Mouse (Mus musculus) urinary bladder, postnatal 10 days (tissue): ENCODE measurements around the gene Rpl10a.
A peak's percentile ranks its signal among the peaks of the same experiment; 100 is the strongest.

ENCODE experiments used
- DNase-seq: peaks from one replicate; pipeline ENCODE4 v3.0.0; 2022; ENCODE audit warnings: low spot score

Gene Rpl10a

DNA sequence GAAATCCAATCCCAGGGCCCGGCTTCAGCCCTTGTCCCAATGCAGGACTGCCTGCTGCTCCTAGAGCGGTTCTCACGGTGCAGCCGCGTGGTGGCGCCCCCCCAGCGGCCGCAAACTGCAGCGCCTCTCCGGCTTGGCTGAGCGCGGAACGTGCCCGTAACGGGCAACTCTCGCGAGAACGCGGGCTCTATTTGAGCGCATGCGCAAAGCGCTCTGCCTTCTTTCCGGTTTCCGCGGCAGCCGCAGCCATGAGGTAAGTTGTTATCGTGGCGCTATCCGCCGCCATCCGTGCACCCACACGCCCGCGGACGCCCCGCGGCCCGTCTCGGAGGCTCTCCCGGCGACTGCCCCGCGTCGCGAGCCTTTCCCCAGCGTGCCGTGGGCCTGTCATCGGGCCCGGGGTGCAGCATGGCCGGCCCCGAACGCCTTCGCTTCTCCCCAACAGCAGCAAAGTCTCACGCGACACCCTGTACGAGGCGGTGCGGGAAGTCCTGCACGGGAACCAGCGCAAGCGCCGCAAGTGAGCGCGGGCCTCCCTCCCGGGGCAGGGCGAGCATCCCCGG, at the start of gene Rpl10a:
Rpl10a (plus strand) TSS at position 106 of the 563 bp plus-strand sequence.
- DNase-seq: peak; percentile 96

DNA sequence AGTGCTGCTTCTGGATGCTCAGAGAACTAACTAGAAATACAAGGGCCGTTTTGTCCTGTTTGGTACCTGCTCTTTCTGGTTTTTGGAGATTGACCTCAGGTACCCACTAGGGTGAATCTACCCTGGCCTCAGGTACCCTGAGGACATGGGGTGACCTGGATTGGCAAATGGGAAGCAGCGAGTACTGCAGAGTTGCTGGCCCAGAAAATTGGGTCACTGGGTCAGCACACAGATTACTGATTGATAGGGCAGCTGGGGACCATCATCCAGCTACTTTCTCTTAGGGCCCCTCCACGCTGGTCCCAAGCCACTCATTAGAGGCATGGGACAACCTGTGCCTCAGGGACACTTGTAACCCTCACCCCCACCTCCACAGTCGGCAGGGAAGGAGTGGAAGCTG, 49.0 kb upstream of the Rpl10a start:
- no peak for DNase-seq

DNA sequence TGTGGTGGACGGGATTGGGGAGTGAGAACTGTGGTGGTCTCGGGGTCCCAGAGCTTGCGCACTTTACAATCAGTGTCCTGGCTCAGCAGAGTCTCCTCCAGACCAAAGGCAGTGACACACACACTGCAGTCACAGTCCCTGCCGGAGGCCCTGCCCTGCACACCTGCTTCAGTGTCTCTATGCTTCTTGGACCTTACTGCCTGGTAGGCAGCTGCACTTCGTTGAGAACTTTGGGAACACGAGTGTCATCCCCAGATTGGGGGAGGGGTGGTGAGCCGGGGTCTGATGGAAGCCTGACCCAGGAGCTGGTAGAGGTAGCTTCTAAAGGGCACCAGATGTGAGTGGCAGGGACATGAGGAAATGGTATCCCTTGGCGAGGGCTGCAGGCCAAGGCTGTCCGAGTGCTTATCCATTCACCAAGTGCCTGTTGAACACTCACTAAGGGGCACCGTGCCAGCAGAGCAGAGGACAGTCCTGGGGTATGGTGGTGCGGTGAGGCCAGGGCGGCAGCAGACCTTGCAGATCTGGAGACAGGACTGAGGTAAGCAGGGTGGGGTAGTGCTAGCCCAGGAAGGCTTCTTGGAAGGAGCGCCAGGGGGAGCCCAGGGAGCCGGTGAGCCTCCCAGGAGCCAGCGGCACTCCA, 48.4 kb upstream of the Rpl10a start:
- no peak for DNase-seq

DNA sequence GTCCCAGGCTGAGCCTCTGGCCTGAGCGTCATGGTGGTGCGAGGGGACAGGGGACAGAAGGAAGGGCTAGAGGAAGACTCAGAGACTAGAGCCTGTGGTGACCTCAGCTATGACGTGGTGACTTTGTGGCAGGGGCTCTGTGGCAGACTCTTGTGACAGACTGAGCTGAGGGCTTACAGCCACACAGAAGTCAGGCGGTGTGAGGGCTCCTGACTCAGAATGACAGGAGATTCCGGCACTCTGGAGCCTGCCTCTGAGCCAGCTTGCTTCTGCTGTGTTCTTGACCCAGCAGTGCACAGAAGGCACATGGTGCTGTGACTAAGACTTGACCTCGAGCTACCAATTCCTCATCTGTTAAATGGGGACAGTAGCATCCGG, 47.9 kb upstream of the Rpl10a start:
- no peak for DNase-seq

DNA sequence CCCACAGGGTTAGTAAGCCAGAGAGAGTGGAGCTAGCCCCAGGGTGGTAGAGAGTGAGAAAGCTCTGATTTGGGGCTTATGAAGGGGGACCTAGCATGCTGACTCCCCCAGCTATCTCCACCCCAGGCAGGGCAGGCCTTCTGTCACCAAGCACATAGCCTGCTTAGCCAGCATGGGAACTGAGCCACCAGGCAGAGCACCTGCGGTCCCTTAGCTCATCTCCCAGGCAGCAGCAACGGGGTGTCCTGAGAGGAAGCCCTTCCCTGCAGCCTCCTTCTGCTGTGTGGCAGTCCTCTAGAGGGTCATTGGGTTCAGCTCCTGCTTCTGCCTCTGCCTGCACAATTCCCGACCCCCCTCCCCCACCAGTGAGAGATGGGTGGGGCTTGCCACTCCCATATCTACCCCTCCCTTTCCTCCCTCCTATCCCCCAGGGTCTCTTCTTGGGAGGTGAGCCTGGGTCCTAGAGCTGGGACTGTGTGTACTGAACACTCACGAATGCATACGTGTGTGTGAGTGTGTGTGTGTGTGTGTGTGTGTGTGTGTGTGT, 47.4 kb upstream of the Rpl10a start:
- DNase-seq: no peak

DNA sequence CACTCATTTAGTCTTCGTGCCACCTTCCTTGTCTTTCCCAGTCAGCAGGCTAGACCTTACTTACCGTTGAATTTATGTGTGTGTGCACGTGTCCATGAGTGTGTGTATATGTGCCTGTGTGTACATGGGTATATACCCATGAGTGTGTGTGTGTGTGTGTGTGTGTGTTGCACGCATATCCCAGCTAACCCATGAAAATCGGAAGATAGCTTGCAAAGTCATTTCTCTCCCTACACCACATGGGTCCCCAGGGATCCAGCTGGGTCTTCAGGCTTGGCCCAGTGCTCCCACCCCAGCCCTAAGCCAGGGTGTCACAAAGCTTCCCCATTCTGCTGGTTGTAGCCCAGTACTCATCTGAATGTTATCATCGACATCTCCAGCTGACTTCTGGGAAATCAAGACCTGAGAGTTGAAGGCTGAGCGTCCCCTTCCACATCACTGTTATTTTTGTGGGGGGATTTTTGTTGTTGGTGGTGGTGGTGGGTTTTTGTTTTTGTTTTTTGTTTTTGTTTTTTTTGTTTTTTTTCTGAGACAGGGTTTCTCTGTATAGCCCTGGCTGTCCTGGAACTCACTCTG, 46.3 kb upstream of the Rpl10a start:
- no peak for DNase-seq

DNA sequence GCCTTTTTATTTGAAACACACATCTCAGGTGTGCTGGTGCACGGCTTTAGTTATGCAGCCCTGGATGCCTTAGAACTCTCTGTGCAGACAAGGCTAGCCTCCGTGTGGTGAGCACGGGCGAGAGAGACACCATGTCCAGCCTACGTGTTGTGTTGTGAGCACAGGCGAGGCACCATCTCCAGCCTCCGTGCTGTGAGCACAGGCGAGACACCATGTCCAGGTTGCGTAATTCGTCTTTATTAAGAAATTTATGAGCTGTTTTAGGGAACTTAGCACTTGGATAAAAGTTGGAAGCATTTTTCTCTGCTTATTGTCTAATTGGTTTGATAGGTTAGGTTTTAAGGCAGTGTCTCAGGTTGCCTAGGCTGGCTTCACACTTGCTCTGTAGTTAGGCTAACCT, 45.1 kb upstream of the Rpl10a start:
- no peak for DNase-seq

DNA sequence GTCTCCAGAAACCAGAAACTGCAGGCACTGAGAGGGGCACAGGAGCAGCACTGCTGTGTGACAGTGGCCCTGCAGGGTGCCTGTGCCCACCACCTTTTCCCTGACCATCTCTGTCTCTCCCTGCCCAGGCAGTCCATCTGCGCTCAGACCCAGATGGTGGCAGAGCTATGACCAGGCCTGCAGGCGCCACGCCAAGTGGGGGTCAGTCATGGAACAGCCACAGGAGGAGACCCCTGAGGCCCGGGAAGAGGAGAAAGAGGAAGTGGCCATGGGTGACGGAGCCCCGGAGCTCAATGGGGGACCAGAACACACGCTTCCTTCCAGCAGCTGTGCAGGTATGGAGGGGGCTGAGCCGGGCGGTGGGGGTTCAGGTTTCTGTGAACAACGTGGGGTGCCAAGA, 42.1 kb upstream of the Rpl10a start:
- DNase-seq: no peak

DNA sequence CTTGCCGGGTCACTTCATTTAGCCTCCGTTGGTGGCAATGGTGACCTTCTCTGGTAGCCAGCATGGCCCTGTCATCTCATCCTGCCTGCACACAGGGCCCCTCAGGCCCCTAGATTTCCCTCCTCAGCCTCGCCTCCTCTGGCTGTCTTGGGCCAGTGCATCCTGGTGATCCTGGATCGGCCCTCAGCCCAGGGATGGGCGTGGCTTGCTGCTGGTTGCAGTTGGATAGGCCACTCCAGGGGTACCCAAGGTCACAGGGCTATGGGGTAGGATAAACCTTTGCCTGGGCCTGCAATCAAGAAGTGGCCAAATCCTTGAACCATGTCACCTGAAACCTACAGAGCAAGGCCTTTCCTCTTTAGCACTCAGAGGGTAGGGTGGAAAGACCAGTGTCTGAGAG, 41.3 kb upstream of the Rpl10a start:
- no peak for DNase-seq

DNA sequence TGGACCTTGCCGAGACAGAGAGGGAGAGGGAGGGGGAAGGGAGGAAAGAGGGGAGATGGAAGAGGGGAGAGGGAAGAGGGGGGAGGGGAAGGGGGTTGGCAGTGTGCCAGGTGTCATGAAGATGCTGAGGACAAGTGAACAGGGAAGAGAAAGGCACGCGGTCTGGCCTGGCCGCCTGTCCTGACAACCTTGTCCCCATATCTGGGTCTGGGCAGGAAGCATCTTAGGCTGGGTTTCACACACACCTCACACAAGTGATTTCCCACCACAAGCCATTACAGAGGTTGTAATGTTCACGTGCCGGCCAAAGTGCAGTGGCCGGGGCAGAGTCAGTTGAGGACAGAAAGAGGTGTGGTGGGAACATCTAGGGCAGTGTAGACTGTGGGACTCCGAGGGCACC, 40.7 kb upstream of the Rpl10a start:
- DNase-seq: no peak

DNA sequence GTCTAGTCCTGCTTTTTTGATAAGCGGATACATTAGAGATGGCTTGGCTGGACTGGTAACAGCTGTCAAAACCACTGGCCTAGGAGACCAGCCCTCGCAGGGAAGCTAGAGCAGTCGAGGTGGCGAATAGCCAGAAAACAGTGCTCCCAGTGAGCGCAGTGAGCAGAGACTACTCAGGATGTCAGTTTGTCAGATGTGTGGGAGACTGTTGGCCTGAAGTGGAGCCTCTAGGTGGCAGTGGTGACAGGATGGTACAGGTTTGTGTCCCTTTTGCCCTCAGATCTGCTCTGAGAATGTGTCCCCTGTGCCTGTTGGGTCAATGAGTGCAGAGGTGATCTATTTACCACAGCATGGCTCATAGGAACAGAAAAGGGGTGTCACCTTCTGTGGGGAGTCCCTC, 40.3 kb upstream of the Rpl10a start:
- DNase-seq: no peak

DNA sequence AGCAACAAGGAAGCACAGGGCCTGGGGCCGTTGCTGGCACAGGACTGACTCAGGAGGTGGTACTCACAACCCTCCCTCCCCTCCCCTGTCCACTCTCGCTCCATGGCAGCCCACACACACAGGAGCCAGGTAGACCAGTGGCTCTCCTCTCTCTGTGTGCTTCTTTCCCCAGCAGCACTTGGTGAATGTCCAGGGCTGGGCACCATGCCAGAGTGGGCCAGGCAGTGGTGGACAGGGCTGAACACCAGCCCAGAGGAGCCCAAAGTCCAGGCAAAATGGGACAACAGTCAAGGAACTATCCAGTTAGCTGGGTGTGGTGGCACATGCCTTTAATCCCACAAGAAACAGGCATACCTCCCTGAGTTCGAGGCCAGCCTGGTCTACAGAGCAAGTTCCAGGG, 38.0 kb upstream of the Rpl10a start:
- DNase-seq: peak; percentile 50

DNA sequence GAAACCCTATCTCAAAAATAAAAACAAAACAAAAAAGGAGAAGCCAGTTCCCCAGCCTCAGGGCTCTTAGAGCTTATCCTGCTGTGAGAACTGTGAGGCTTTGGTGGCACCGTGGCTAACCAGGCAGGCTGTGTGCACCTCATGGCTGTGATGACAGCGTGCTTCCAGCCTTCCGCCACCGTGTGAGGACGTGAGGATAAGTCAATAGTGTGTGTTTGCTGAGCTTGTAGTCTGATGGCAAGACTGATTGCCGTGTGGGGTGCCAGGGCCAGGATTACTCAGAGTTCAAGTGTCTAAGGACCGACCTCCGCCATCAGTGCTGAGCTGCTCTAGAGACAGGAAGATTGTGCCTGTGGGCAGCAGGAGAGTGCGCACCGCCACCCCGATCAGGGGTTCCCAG, 37.6 kb upstream of the Rpl10a start:
- DNase-seq: no peak

DNA sequence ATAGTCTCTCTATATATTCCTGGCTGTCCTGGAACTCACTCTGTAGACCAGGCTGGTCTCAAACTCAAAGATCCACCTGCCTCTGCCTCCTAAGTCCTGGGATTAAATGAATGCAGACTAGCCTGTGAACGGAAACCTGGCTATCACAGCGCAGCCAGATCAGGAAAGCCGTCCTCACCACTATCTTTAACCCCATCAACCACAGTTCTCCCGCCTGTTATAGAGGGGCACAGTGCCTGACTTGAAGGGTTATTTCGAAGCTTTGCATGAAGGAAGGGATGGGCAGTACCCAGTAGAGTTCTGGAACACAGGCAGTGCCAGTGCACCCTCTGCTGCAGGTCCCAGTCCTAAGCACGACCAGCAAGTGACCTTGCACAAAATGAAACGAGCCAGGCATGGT, 36.9 kb upstream of the Rpl10a start:
- DNase-seq: no peak

DNA sequence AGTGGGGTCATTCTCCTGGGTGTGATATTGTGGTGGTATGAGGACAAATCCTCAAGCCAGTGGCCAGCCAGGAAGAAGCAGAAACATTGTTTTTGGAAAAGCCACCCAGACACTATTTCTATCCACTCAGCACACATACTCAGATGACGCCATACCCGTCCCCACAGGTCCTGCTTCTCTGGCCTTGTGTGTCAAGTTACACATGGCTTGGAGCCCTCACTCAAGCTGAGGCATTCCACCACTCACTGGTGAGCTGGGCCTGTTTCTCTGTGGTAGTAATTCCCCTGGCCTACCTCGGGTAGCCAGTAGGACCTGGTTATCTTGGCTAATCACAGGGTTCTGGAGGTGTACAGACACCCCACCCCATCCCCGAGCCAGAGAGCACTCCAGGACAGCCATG, 34.6 kb upstream of the Rpl10a start:
- no peak for DNase-seq

DNA sequence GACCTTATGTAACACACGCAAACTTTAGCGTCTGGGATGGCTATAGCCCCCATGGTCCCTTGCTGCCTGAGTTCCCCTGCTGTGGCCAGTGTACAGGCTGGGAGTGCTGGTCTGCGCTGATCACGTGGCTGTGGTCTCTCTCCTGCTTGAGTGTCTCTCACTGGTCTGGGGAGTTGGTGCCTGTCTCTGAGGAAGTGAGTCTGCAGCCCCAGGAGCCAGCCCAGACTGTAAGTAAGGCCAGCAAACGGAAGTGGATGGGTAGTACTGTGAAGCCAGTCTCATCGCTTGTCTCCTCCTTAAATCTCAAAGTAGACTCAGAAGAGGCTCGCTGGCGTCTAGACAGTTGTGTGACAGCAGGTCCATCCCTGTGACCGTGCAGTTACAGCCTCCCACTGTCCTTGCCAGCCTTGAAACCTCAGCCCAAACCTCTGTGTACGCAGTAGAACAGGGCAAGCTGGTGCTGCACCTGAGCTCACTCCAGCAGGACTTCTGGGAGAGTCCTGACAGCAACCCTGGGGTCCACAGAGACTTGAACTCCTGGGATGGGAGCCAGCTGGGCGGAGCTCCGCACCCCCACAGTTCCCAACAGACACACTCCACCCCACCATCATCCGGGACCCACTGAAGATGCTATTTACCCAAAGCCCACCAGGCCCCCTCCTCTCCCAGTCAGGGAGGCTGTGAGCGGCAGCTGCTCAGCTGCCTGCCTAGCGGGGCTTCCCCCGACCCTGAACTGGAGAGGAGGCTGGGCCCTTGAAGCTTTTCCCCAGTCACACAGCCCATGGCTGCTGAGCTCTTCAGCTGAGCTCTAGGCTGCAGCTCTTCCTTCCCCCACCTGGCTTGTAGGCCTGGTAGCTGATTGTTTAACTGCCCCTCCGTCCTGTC, 33.6 kb upstream of the Rpl10a start:
- DNase-seq: no peak

DNA sequence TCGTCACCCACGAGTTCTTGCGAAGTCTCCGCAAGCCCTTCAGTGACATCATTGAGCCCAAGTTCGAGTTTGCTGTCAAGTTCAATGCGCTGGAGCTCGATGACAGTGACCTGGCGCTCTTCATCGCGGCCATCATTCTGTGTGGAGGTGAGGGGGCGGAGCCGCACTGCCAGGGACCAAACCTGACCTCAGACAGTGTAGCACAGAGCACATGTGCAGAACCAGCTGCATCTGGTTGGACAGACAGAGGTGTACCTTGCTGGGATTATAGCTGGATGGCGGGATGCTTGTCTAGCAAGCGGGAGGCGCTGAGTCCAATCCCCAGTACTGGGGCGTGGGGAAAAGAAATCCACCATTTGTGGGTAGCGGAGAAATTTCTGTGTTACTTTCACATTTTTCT, 29.4 kb upstream of the Rpl10a start:
- DNase-seq: no peak

DNA sequence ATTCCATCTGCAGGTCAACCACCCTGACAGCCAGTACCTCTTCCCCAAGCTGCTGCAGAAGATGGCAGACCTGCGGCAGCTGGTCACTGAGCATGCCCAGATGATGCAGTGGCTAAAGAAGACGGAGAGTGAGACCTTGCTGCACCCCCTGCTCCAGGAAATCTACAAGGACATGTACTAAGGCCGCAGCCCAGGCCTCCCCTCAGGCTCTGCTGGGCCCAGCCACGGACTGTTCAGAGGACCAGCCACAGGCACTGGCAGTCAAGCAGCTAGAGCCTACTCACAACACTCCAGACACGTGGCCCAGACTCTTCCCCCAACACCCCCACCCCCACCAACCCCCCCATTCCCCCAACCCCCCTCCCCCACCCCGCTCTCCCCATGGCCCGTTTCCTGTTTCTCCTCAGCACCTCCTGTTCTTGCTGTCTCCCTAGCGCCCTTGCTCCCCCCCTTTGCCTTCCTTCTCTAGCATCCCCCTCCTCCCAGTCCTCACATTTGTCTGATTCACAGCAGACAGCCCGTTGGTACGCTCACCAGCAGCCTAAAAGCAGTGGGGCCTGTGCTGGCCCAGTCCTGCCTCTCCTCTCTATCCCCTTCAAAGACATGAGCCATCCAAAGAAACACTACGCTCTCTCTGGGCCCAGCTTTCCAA, 28.5 kb upstream of the Rpl10a start:
- DNase-seq: no peak

DNA sequence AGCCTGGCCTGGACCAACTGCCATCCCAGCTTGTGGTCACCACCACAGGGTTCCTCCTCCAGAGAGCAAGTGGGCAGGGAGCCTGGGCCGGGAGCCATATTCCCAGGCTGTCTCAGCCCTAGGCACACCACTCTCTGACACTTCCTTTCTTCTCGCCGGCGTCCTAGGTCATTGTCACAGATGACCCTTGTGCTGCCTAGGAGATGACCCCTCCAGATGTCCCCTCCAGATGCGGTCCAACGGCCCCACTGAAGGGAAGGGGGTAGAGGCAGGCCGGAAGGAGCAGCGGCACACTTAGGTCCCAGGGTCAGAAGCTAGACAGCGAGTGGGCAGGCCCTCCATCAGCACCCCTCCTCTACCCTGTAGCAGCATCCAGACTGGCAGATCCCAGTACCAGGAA, 27.9 kb upstream of the Rpl10a start:
- no peak for DNase-seq

DNA sequence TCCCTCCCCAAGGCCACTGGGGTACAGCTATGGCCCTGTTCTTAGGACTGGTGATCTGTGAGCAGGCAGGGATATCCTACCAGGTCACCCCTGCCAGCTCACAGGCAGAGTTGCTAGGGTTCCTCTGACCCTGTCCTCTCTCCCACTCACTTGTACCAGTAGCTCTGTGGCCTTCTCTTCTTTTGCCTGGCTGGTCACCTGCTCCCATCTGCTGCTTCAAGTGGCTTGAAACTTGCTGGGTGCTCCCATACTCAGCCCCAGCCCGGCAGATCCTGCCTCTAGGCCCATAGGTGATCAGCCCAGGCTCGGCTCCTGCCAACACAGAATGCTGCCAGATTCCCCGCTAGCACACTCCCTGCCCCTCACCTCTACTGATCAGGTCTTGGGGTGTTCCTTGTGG, 27.4 kb upstream of the Rpl10a start:
- DNase-seq: no peak

DNA sequence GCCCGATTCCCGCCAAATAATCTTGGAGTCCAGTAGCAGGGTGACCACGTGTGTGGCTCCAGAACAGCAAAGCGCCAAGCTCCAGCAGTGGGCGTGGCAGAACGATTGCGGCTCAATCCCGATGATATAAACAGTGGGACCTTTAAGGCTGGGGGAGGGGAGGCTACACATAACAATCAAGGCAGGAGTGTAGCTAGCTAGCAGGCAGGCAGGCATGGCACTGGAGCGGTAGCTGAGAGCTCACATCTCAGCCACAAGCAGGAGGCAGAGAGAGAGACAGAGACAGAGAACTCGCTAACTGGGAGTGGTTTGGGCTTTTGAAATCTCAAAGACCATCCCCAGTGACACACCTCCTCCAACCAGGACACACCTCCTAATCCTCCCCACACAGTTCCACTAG, 23.1 kb upstream of the Rpl10a start:
- DNase-seq: no peak
